Mouse (Mus musculus): Measurements from ENCODE around the gene Paf1. TPM values are rescaled to one million over a fixed set of nuclear protein-coding genes. Genes with fewer than 3 reads are reported as not detected.
A peak's percentile ranks its signal among the peaks of the same experiment; 100 is the strongest.

The Paf1 gene
- total and polyA plus RNA-seq, 2 experiments = 16.1 to 59.1 TPM

DNA sequence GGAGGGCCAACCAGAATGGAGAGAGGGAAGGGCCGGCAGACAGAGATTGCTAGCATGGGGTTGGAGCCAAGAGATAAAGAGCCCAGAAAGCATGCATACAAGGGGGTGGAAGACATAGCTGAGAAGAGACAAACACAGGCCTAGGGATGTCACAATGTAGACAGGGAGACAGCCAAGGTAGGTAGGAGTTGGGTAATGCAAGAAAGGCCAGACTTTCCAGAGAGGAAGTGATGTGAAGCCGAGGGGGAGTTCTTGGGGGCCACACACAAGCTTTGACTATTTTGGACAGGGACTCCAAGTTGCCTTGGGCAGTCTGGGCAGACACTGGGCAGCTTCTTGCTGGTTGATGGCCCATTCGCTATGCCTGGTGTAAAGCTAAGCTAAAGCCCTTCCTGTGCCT, 9.2 kb downstream of the Paf1 start:
- no peak overlapping the region for H3K9ac ChIP-seq (ENCODE audit: low read depth, low read length)
- no peak for DNase-seq (ENCODE audit: extremely low read depth, low read depth, low spot score)
- WGBS = 65% methylated on average over 3 of the region's 3 CpGs
- no peaks in the 10 kb centered on the region for H3K4me1 ChIP-seq (ENCODE audit: control insufficient read depth, insufficient read depth, low read length)
- H3K4me3 ChIP-seq (ENCODE audit: insufficient read depth, low read depth, low read length) = no peak overlapping the region
- H3K27me3 ChIP-seq (ENCODE audit: control insufficient read depth, insufficient read depth, low read length) = no peaks in the 10 kb centered on the region
- H3K27ac ChIP-seq (replicated peaks; ENCODE audit: insufficient read depth, low read depth, low read length) = no peak overlapping the region
- no peaks in the 10 kb centered on the region for H3K79me2 ChIP-seq (ENCODE audit: control insufficient read depth, insufficient read depth, low read length)
- H3K36me3 ChIP-seq (ENCODE audit: control insufficient read depth, insufficient read depth, low read length) = peaks cover 42% of the 10 kb centered on the region
- TF ChIP-seq POLR2A (IDR thresholded peaks at IDR 0.05; ENCODE audit: extremely low read depth, insufficient read depth, low read length) (no peak), CTCF (IDR thresholded peaks at IDR 0.05; ENCODE audit: low read depth, low read length) (no peak)

DNA sequence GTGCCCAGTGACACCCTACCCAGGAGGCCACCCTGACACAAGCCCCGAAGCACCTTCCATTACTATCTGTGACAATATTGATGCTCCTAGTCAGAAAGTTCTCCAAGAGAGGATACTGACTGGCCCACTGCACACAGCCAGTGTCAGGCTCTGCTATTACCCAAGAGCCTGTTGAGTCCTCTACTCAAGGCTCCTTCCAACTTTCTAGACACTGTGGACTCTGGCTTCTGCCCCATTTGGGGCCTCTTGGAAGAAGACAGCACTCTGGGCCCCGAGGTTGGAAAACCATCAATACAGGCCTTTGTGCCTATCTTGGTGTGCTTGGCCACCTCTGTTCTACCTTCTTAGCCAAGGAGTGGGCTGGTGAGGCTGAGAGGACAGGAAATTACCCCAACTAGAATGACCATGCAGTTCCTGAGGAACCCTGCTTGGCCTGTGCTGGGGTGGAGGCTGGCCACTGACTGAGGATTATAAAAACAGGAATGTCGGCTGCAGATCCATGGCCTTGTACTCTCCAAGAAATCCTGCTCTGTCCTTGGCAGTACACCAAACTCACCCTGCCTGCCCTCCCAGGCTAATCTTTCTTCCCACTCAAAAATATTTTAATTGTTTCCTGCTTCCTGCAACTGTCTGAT, 18.2 kb downstream of the Paf1 start:
- Histone ChIP-seq H3K9ac (ENCODE audit: low read depth, low read length) (no peak overlapping the region), H3K27me3 (ENCODE audit: control insufficient read depth, insufficient read depth, low read length) (no peaks in the 10 kb centered on the region), H3K27ac (replicated peaks; ENCODE audit: insufficient read depth, low read depth, low read length) (peak overlapping the region; percentile 44), H3K4me3 (ENCODE audit: insufficient read depth, low read depth, low read length) (no peak overlapping the region), H3K4me1 (ENCODE audit: control insufficient read depth, insufficient read depth, low read length) (no peaks in the 10 kb centered on the region), H3K79me2 (ENCODE audit: control insufficient read depth, insufficient read depth, low read length) (no peaks in the 10 kb centered on the region), H3K36me3 (ENCODE audit: control insufficient read depth, insufficient read depth, low read length) (peaks cover 24% of the 10 kb centered on the region)
- peak; percentile 42 for DNase-seq (ENCODE audit: extremely low read depth, low read depth, low spot score)
- WGBS = 65% methylated on average over 3 of the region's 3 CpGs
- no peak for TF ChIP-seq POLR2A (IDR thresholded peaks at IDR 0.05; ENCODE audit: extremely low read depth, insufficient read depth, low read length)

GRCm38 (mm10) chr7:28412826-28413225, 20.1 kb downstream of the Paf1 start:
- no peak for TF ChIP-seq CTCF (IDR thresholded peaks at IDR 0.05; ENCODE audit: low read depth, low read length)
- no peak for TF ChIP-seq POLR2A (IDR thresholded peaks at IDR 0.05; ENCODE audit: extremely low read depth, insufficient read depth, low read length)
- Histone ChIP-seq H3K27me3 (ENCODE audit: control insufficient read depth, insufficient read depth, low read length) (no peaks in the 10 kb centered on the region), H3K27ac (replicated peaks; ENCODE audit: insufficient read depth, low read depth, low read length) (no peak overlapping the region), H3K36me3 (ENCODE audit: control insufficient read depth, insufficient read depth, low read length) (peaks cover 20% of the 10 kb centered on the region), H3K79me2 (ENCODE audit: control insufficient read depth, insufficient read depth, low read length) (no peaks in the 10 kb centered on the region), H3K9ac (ENCODE audit: low read depth, low read length) (no peak overlapping the region), H3K4me1 (ENCODE audit: control insufficient read depth, insufficient read depth, low read length) (no peaks in the 10 kb centered on the region), H3K4me3 (ENCODE audit: insufficient read depth, low read depth, low read length) (no peak overlapping the region)
- whole genome bisulfite sequencing = 84% methylated on average over 4 of the region's 4 CpGs
- DNase-seq (ENCODE audit: extremely low read depth, low read depth, low spot score) = no peak

GRCm38 (mm10) chr7:28417368-28417767, 24.6 kb downstream of the Paf1 start:
- no peaks in the 10 kb centered on the region for H3K79me2 ChIP-seq (ENCODE audit: control insufficient read depth, insufficient read depth, low read length)
- H3K4me1 ChIP-seq (ENCODE audit: control insufficient read depth, insufficient read depth, low read length) = no peaks in the 10 kb centered on the region
- TF ChIP-seq POLR2A (IDR thresholded peaks at IDR 0.05; ENCODE audit: extremely low read depth, insufficient read depth, low read length) (no peak), CTCF (IDR thresholded peaks at IDR 0.05; ENCODE audit: low read depth, low read length) (peak; percentile 9; the same call in 1 of the 2 replicates)
- no peak overlapping the region for H3K9ac ChIP-seq (ENCODE audit: low read depth, low read length)
- no peak overlapping the region for H3K27ac ChIP-seq (replicated peaks; ENCODE audit: insufficient read depth, low read depth, low read length)
- DNase-seq (ENCODE audit: extremely low read depth, low read depth, low spot score) = no peak
- no peak overlapping the region for H3K4me3 ChIP-seq (ENCODE audit: insufficient read depth, low read depth, low read length)
- H3K27me3 ChIP-seq (ENCODE audit: control insufficient read depth, insufficient read depth, low read length) = no peaks in the 10 kb centered on the region
- H3K36me3 ChIP-seq (ENCODE audit: control insufficient read depth, insufficient read depth, low read length) = peaks cover 43% of the 10 kb centered on the region

DNA sequence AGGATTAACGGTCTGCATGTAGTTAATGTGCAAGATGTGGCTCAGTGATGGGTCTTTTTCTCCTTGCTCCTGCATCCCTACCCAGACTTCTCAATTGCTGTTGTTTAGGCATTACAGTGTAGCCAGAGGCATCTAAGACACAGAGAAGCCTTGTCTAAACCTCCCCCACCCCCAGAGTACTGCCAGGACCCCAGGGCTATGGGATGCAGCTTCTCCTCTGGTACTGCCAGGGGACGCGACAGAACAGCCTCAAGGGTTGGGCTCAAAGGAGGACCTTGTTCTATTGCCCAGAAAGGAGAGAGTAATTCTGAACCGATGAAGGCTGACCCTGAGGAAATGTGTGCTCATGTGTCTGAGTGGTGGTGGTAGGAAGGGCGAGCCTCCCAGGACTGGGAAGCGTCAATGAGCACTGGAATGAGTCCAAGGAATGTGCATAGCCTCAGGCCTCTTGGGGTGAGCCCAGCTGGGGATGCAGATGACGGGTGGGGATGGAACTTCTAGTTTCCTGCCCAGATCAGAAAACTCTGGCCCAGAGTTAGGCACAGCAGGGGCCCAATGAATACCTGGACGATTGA, 25.4 kb downstream of the Paf1 start:
- H3K79me2 ChIP-seq (ENCODE audit: control insufficient read depth, insufficient read depth, low read length) = no peaks in the 10 kb centered on the region
- no peak for TF ChIP-seq CTCF (IDR thresholded peaks at IDR 0.05; ENCODE audit: low read depth, low read length)
- no peak for TF ChIP-seq POLR2A (IDR thresholded peaks at IDR 0.05; ENCODE audit: extremely low read depth, insufficient read depth, low read length)
- H3K4me3 ChIP-seq (ENCODE audit: insufficient read depth, low read depth, low read length) = no peak overlapping the region
- no peaks in the 10 kb centered on the region for H3K27me3 ChIP-seq (ENCODE audit: control insufficient read depth, insufficient read depth, low read length)
- H3K27ac ChIP-seq (replicated peaks; ENCODE audit: insufficient read depth, low read depth, low read length) = no peak overlapping the region
- DNase-seq (ENCODE audit: extremely low read depth, low read depth, low spot score) = peak; percentile 29
- peaks cover 43% of the 10 kb centered on the region for H3K36me3 ChIP-seq (ENCODE audit: control insufficient read depth, insufficient read depth, low read length)
- no peaks in the 10 kb centered on the region for H3K4me1 ChIP-seq (ENCODE audit: control insufficient read depth, insufficient read depth, low read length)
- 74% methylated on average over 8 of the region's 8 CpGs for WGBS
- H3K9ac ChIP-seq (ENCODE audit: low read depth, low read length) = no peak overlapping the region

GRCm38 (mm10) chr7:28419416-28419815, 26.7 kb downstream of the Paf1 start:
- Histone ChIP-seq H3K9ac (ENCODE audit: low read depth, low read length) (no peak overlapping the region), H3K79me2 (ENCODE audit: control insufficient read depth, insufficient read depth, low read length) (no peaks in the 10 kb centered on the region; the same call in 1 of the 2 replicates), H3K4me3 (ENCODE audit: insufficient read depth, low read depth, low read length) (no peak overlapping the region), H3K4me1 (ENCODE audit: control insufficient read depth, insufficient read depth, low read length) (no peaks in the 10 kb centered on the region), H3K27ac (replicated peaks; ENCODE audit: insufficient read depth, low read depth, low read length) (no peak overlapping the region), H3K27me3 (ENCODE audit: control insufficient read depth, insufficient read depth, low read length) (no peaks in the 10 kb centered on the region), H3K36me3 (ENCODE audit: control insufficient read depth, insufficient read depth, low read length) (peaks cover 43% of the 10 kb centered on the region)
- 86% methylated on average over 2 of the region's 2 CpGs for WGBS
- TF ChIP-seq CTCF (IDR thresholded peaks at IDR 0.05; ENCODE audit: low read depth, low read length) = no peak
- no peak for TF ChIP-seq POLR2A (IDR thresholded peaks at IDR 0.05; ENCODE audit: extremely low read depth, insufficient read depth, low read length)
- no peak for DNase-seq (ENCODE audit: extremely low read depth, low read depth, low spot score)
